Mouse (Mus musculus): ENCODE results near the gene Lhfpl4. TPM values are rescaled to one million over a fixed set of nuclear protein-coding genes. Genes with fewer than 3 reads are reported as not detected.

Lhfpl4 gene
- total and polyA plus RNA-seq, 3 experiments: 3.2 to 8.9 (median 7.1) TPM

- Histone ChIP-seq H3K4me3 (replicated peaks in 1 of 3; ENCODE audit: low read depth in 2 of 3, low read length in 2 of 3, poor library complexity in 1 of 3) (no peak overlapping the region), H3K4me2 (ENCODE audit: insufficient read depth, low read depth, poor library complexity, severe bottlenecking) (no peak overlapping the region), H3K9me3 (replicated peaks; ENCODE audit: low read length) (no peaks in the 10 kb centered on the region), H3K9ac (ENCODE audit: insufficient read depth, low read depth) (no peak overlapping the region), H3K27me3 (replicated peaks) (no peaks in the 10 kb centered on the region), H3K36me3 (replicated peaks in 1 of 2; ENCODE audit: control insufficient read depth in 1 of 2, insufficient read depth in 1 of 2, low read length in 1 of 2) (peaks cover 57 to 94% of the 10 kb centered on the region in 2 experiments), H3K4me1 (ENCODE audit: control insufficient read depth in 1 of 2, insufficient read depth in 2 of 2) (no peaks in the 10 kb centered on the region), H3K27ac (ENCODE audit: insufficient read depth, low read depth) (no peak overlapping the region), H3K79me2 (replicated peaks; ENCODE audit: control insufficient read depth, extremely low read depth, insufficient read depth, poor library complexity, severe bottlenecking) (peaks cover 10% of the 10 kb centered on the region)
- no peak for TF ChIP-seq MAFK (IDR thresholded peaks at IDR 0.05; ENCODE audit: insufficient replicate concordance, low read length)
- no peak for TF ChIP-seq TBP (conservative IDR thresholded peaks at IDR 0.05; ENCODE audit: low read depth, low read length)
- TF ChIP-seq USF1 (IDR thresholded peaks at IDR 0.05; ENCODE audit: low read depth, low read length): no peak
- no peak for TF ChIP-seq GABPA (IDR thresholded peaks at IDR 0.05; ENCODE audit: insufficient replicate concordance, low read depth, low read length)
- no peak for TF ChIP-seq CHD1 (IDR thresholded peaks at IDR 0.05; ENCODE audit: low read depth, low read length)
- no peak for DNase-seq (ENCODE audit: extremely low read depth)
- in situ Hi-C loops (cut with MboI; ENCODE audit: low pct_ligation_motif_present, low pct_unique_long_range_greater_than_20kb, low sequenced_read_pairs): no loop called here
- dilution Hi-C loops (cut with MboI; ENCODE audit: extremely low pct_ligation_motif_present, extremely low pct_unique_long_range_greater_than_20kb, low sequenced_read_pairs): no loop called here
Observed at GRCm38 (mm10) chr6:113141389-113142094, 53.6 kb downstream of the Lhfpl4 start.

DNA sequence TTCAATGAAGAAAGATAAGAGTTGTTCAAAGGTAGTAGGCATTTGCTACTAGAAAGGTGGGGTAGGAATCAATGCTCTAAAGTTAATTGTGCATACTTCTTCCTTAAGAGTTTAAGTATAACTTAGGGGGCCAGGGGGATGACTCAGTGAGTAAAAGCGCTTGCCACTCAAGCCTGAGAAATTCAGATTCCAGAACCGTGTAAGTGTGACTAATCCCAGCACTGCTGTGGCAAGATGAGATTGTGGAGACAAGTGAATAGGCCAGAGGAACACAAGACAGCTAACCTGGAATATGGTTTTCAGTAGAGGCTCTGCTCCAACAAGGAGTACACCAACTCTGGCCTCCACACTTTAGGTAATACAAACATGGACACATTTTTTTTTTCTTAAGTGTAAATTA is 61.8 kb downstream of the Lhfpl4 start:
- no peak for DNase-seq (ENCODE audit: extremely low read depth)
- Histone ChIP-seq H3K4me1 (ENCODE audit: control insufficient read depth in 1 of 2, insufficient read depth in 2 of 2) (no peaks in the 10 kb centered on the region), H3K27me3 (replicated peaks) (no peaks in the 10 kb centered on the region), H3K4me2 (ENCODE audit: insufficient read depth, low read depth, poor library complexity, severe bottlenecking) (no peak overlapping the region), H3K9me3 (replicated peaks; ENCODE audit: low read length) (no peaks in the 10 kb centered on the region), H3K36me3 (replicated peaks in 1 of 2; ENCODE audit: control insufficient read depth in 1 of 2, insufficient read depth in 1 of 2, low read length in 1 of 2) (peaks cover 42 to 79% of the 10 kb centered on the region in 2 experiments), H3K27ac (ENCODE audit: insufficient read depth, low read depth) (no peak overlapping the region), H3K9ac (ENCODE audit: insufficient read depth, low read depth) (no peak overlapping the region), H3K4me3 (replicated peaks in 1 of 3; ENCODE audit: low read depth in 2 of 3, low read length in 2 of 3, poor library complexity in 1 of 3) (no peak overlapping the region), H3K79me2 (replicated peaks; ENCODE audit: control insufficient read depth, extremely low read depth, insufficient read depth, poor library complexity, severe bottlenecking) (peaks cover 9% of the 10 kb centered on the region)
- in situ Hi-C loops (cut with MboI; ENCODE audit: low pct_ligation_motif_present, low pct_unique_long_range_greater_than_20kb, low sequenced_read_pairs) (no loop called here), dilution Hi-C loops (cut with MboI; ENCODE audit: extremely low pct_ligation_motif_present, extremely low pct_unique_long_range_greater_than_20kb, low sequenced_read_pairs) (no loop called here)
- TF ChIP-seq UBTF (IDR thresholded peaks at IDR 0.05; ENCODE audit: low read depth, low read length) (no peak), IRF4 (IDR thresholded peaks at IDR 0.05; ENCODE audit: low read depth, low read length) (no peak), POLR2A (IDR thresholded peaks at IDR 0.05; ENCODE audit: low read depth, low read length) (no peak), USF2 (conservative IDR thresholded peaks at IDR 0.05; ENCODE audit: low read depth, low read length) (no peak), CHD2 (IDR thresholded peaks at IDR 0.05; ENCODE audit: low read length) (no peak), MXI1 (IDR thresholded peaks at IDR 0.05; ENCODE audit: low read depth, low read length) (no peak), JUND (conservative IDR thresholded peaks at IDR 0.05; ENCODE audit: low read depth, low read length) (no peak), SMC3 (IDR thresholded peaks at IDR 0.05; ENCODE audit: low read depth, low read length) (no peak), MYC (IDR thresholded peaks at IDR 0.05; ENCODE audit: low read depth, low read length) (no peak), RAD21 (IDR thresholded peaks at IDR 0.05; ENCODE audit: low read depth, low read length) (no peak), NELFE (IDR thresholded peaks at IDR 0.05; ENCODE audit: low read depth, low read length) (no peak), RCOR1 (conservative IDR thresholded peaks at IDR 0.05; ENCODE audit: low read depth, low read length) (no peak), HCFC1 (IDR thresholded peaks at IDR 0.05; ENCODE audit: low read depth, low read length) (no peak), ZNF384 (IDR thresholded peaks at IDR 0.05; ENCODE audit: low read depth, low read length) (no peak), TBP (conservative IDR thresholded peaks at IDR 0.05; ENCODE audit: low read depth, low read length) (no peak), ETS1 (conservative IDR thresholded peaks at IDR 0.05; ENCODE audit: low read depth, low read length) (no peak), EP300 (IDR thresholded peaks at IDR 0.05; ENCODE audit: low read length) (no peak)

Measured in CH12.LX (cell line).